Mouse (Mus musculus) liver, embryonic 14.5 days (tissue): Measurements from ENCODE around the gene Pigk.

Experiments used
- CTCF ChIP-seq: IDR thresholded peaks from 2 replicates; pipeline ENCODE4 v1.5.1; 2016; ENCODE audit warnings: antibody characterized with exemption, low read depth, control low read depth
- EP300 ChIP-seq: IDR thresholded peaks from 2 replicates; pipeline ENCODE4 v1.6.1; 2016; ENCODE audit warnings: antibody characterized with exemption, low read depth

DNA sequence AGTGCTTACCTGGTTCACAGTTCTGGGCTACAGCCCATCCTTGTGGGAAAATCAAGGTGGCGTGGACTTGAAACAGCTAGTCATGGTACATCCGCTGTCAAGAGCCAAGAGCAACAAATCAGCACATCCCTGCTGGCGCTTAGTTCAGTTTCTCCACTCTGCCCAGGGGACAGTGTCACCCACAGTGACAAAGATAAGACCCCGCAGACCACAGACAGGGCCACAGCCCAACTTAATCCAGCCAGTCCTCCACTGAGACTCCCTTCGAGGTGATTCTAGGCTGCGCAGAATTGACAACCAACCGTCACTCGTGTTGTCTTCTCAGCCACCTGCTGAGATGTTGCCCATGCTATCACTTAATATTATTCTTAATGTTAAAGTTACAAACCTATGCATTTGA lies 211.5 kb downstream of the Pigk start:
- no peak for TF ChIP-seq CTCF
- peak; percentile 44; the same call in 1 of the 2 replicates for TF ChIP-seq EP300
